Mouse (Mus musculus) brain, adult 2 months (tissue): ENCODE measurements around the gene Zfp791.
A peak's percentile ranks its signal among the peaks of the same experiment; 100 is the strongest.
"Not testable (repeated sequence)": the region's sequence is repeated elsewhere in the genome, so short reads cannot be mapped to it uniquely, and the experiment has no call there.

Experiments used
- DNase-seq: peaks from one replicate; pipeline ENCODE4 v3.0.0; 2011; ENCODE audit warnings: low read depth, low spot score

Zfp791 gene

DNA sequence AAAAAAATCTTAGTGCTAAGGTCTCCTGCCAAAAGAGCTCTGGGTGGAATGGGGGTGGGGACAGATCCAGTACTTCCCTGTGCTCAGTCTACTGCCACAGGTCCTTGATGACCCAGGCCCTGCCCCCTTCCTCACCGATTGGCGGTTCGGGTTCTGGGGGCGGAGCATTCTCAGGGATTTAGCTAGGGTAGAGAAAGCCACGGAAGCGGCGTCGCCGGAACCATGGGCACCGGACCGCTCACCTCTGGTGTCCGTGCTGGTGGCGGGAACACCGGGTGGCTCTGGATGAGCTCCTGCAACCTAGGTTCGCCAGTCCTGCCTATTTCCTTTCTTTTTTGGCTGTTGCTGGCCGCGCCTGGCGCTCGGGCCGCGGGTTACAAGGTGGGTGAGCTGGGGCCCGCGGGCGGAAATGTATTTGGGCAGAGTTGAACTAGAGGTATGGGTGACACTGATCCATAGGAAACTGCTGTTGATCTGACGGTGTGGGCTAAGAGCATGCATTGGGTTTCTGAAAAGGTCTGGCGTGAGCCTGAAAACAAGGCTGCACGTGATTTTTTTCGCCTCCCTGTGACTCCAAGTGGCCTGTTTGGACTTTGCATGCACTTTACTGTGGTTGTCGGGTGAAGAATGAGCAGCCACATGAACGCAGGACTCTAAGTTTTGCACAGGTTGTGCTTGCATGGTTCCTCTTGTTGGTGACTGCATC lies 39.6 kb downstream of the Zfp791 start, which contains the start of gene Man2b1:
TSS of gene Man2b1 (plus strand) at position 163 of the 706 bp plus-strand sequence.
- DNase-seq = peak; percentile 96

DNA sequence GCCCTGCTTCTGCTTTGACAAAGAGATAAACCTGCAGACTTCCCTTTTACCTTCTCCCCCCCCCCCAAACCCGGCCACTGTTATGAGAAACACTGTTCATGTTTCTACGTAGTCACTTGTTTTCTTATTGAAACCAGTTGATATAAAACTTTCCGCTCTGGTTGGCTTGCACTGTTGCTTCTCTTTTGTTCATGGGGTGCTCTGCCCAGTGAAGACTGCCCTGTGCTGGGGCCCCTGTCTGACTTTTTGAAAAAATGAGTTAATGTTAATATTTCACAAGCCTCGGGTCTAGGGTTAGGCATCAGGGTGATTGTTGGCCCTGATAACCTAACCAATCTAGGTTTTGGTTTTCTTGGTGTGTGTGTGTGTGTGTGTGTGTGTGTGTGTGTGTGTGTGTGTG lies 40.7 kb downstream of the Zfp791 start:
- not testable (repeated sequence) for DNase-seq

DNA sequence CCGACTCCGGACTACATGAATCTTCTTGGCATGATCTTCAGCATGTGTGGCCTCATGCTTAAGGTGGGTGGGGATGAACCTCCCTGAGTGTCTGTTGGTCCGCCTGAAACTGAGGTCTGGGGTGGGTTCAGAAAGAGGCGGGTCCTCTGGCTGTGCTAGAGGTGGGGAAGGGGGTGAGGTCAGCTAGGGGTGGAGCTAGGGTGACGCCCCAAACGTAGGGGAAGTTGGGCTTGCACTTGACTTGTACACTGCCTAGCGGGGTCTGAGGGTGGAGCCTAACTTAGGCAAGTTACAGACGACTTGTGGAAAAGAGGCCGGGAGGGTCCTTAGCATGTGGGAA lies 41.7 kb downstream of the Zfp791 start, which contains the start of gene Wdr83:
TSS of gene Wdr83 (minus strand) at position 91 of the 340 bp plus-strand sequence.
- no peak for DNase-seq

GRCm38 (mm10) chr8:85080532-85081215 lies 42.2 kb downstream of the Zfp791 start, which contains the start of gene Wdr83os:
Gene Wdr83os (plus strand): TSS chr8:85080740.
- peak; percentile 86 for DNase-seq

DNA sequence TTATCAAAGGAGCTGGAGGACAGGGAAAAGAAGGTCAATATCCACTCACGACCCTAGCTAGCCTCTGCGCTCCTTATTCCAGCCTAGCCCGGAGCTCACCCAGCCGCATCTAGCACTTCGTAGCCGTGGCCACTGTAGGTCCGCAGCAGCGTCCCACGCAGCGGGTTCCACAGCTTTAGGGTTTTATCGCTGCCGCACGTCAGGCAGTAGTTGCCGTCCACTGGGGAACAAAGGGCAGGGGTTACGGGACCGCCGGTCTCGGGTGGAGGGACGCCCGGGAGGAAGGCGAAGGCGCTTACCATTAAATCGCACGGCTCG lies 42.7 kb downstream of the Zfp791 start:
- no peak for DNase-seq

GRCm38 (mm10) chr8:85076993-85077392 lies 45.9 kb downstream of the Zfp791 start:
- peak; percentile 95 for DNase-seq

- DNase-seq = peak; percentile 43
These were observed 46.9 kb downstream of the Zfp791 start for GRCm38 (mm10) chr8:85076001-85076400.

GRCm38 (mm10) chr8:85074617-85075016 lies 48.3 kb downstream of the Zfp791 start:
- no peak for DNase-seq

DNA sequence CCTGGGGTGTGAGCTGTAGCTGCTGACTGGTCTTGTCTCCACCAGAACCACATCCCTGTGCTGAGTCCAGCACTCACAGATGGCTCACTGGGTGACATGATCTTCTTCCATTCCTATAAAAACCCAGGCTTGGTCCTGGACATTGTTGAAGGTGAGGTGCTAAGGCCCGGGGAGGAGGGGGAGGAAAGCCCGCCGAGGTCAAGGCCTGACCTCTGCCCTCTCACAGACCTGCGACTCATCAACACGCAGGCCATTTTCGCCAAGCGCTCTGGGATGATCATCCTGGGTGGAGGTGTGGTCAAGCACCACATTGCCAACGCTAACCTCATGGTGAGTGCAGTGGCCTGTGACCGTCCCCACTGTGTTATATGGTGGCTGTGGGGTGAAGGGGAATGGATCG lies 48.7 kb downstream of the Zfp791 start:
- DNase-seq = no peak

- no peak for DNase-seq
These were observed 49.8 kb downstream of the Zfp791 start for GRCm38 (mm10) chr8:85073041-85073612.

- DNase-seq = peak; percentile 47
These were observed 50.4 kb downstream of the Zfp791 start for GRCm38 (mm10) chr8:85072364-85072929.

- DNase-seq = peak; percentile 97
These were observed 51.2 kb downstream of the Zfp791 start, which contains the start of gene Dhps for GRCm38 (mm10) chr8:85071514-85072281. Gene Dhps (plus strand): TSS chr8:85071757.

DNA sequence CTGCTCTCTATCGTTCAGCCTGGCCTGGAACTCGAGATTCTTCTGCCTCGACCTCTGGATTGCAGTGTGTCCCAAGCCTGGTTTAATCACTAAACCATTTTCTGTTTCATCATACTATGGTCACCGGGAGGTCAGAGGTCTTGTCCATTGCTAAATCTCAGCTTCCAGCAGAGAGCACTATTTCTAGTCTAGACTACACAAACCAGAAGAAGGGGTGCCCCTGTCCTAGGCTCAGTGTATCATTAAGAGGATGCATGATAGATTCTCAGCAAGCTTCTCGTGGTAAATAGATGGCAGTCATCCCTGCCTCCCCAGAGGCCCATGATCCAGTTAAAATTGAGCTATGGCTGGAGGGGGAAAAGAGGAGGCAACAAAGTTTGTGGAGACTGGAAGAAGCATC lies 51.9 kb downstream of the Zfp791 start:
- no peak for DNase-seq

GRCm38 (mm10) chr8:85067982-85068381 lies 54.9 kb downstream of the Zfp791 start, which contains the start of gene Gm5741:
Gene Gm5741 (minus strand): TSS chr8:85067982.
- DNase-seq = no peak

GRCm38 (mm10) chr8:85067155-85067554 lies 55.7 kb downstream of the Zfp791 start:
- no peak for DNase-seq

- no peak for DNase-seq
These were observed 57.7 kb downstream of the Zfp791 start for GRCm38 (mm10) chr8:85065213-85065612.

DNA sequence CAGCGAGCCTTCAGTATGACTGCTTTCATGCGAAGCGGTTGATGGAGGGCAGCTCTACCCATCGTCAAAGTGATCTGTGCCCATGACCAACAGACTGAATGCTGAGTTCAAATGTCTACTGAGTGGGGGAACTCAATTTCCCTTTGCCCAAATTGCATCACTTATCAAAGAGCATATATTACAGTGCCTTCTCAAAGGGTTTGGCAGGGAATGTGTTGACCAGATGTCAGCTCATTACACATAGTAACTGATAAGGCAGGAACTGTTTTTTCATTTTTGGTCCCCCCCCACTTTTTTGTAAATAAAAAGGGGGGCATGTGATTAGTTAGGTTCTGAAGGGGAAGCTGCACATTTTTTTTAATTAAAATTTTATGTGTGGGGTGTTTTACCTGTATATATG lies 60.3 kb downstream of the Zfp791 start:
- no peak for DNase-seq

DNA sequence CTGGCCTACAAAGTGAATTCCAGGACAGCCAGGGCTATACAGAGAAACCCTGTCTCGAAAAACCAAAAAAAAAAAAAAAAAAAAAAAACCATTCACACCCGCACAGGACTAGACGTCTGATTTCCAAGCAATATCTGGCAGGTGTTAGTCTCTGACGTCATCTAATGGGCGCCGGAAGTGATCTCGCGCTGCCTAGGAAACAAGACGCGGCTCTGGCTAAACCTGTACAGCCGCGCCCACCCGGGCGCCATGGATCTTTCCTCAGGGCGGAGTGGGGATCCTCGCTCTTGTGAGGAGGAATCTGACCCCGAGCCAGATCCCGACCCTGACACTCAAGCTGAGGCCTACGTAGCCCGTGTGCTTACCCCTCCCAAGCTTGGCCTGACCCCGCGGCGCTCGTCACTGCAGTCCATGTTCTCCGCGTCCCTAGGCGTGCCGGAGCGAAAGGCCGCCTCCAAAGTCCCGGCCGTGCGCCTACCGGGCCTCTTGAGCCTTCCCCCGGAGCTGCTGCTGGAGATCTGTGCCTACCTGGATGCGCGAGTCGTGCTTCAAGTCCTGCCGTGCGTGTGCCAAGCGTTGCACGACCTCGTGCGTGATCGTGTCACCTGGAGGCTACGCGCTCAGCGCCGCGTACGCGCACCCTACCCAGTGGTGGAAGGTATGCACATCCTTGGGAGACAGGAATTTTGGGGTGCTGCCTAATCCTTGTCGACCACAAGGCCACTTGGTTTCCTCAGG lies 62.8 kb downstream of the Zfp791 start, which contains the start of gene Fbxw9:
TSS of gene Fbxw9 (plus strand) at position 177 of the 738 bp plus-strand sequence.
- DNase-seq = peak; percentile 98
